34 mouse cellular contexts compared by ENCODE assay signal in genomic region chr3:114907537-114907936, GRCm38 (mm10). TPM values are rescaled to one million over a fixed set of nuclear protein-coding genes. Genes with fewer than 3 reads are reported as not detected.
DNase-seq lines count a peak whose midpoint lies in the region; ATAC-seq and TF ChIP-seq lines count a peak whose summit lies in the region.
"Had no signal": no experiment of that assay in that cellular context is flagged by ENCODE, and none has a peak within 500 bp of the region (broad histone marks: within the 10 kb centered on the region; RNA-seq: fewer than 3 reads in every experiment).

No protein-coding gene starts in this region.

- H3K4me3 ChIP-seq in kidney, postnatal 0 days (replicated peaks; ENCODE audit: low read depth, low read length) = no peak overlapping the region
- no peak overlapping the region for H3K4me3 ChIP-seq in neural tube, embryonic 14.5 days (ENCODE audit: low read depth, low read length)
- H3K4me3 ChIP-seq in neural tube, embryonic 15.5 days (replicated peaks) = no peak overlapping the region
- H3K4me3 ChIP-seq: hindbrain, embryonic 13.5 days; limb, embryonic 10.5 days; limb, embryonic 15.5 days; liver, embryonic 13.5 days; megakaryocyte, embryonic 14.5 days had no signal

- no peaks in the 10 kb centered on the region for H3K27me3 ChIP-seq in kidney, postnatal 0 days (ENCODE audit: insufficient read depth, low read length)
- H3K27me3 ChIP-seq in neural tube, embryonic 14.5 days (ENCODE audit: control insufficient read depth, insufficient read depth, low read length) = no peaks in the 10 kb centered on the region
- no peaks in the 10 kb centered on the region for H3K27me3 ChIP-seq in neural tube, embryonic 15.5 days (replicated peaks)
- H3K27me3 ChIP-seq: CH12.LX; hindbrain, embryonic 13.5 days; liver, embryonic 13.5 days had no signal

- TF ChIP-seq CTCF in kidney, postnatal 0 days (IDR thresholded peaks at IDR 0.05; ENCODE audit: low read depth) = 0 out of 2 replicates have a peak, but pooled peaks have one; percentile 2

- no peaks in the 10 kb centered on the region for H3K9me3 ChIP-seq in kidney, postnatal 0 days (replicated peaks; ENCODE audit: low read length)
- H3K9me3 ChIP-seq in neural tube, embryonic 14.5 days (ENCODE audit: control insufficient read depth, low read length) = no peaks in the 10 kb centered on the region
- no peaks in the 10 kb centered on the region for H3K9me3 ChIP-seq in neural tube, embryonic 15.5 days (replicated peaks)
- H3K9me3 ChIP-seq: hindbrain, embryonic 13.5 days; limb, embryonic 10.5 days; limb, embryonic 15.5 days; liver, embryonic 13.5 days; megakaryocyte, embryonic 14.5 days had no signal

- H3K27ac ChIP-seq in kidney, postnatal 0 days = no peak overlapping the region
- no peak overlapping the region for H3K27ac ChIP-seq in neural tube, embryonic 14.5 days (ENCODE audit: low read depth, low read length)
- no peak overlapping the region for H3K27ac ChIP-seq in neural tube, embryonic 15.5 days (replicated peaks)
- H3K27ac ChIP-seq: hindbrain, embryonic 13.5 days; limb, embryonic 10.5 days; limb, embryonic 15.5 days; liver, embryonic 13.5 days had no signal

- ATAC-seq in kidney, postnatal 0 days (replicated peaks; ENCODE audit: low FRiP score, low read depth) = no peak
- 0 out of 2 replicates have a peak, but pooled peaks have one; percentile 39 for ATAC-seq in neural tube, embryonic 14.5 days (ENCODE audit: low read depth)
- ATAC-seq in neural tube, embryonic 15.5 days (ENCODE audit: low FRiP score) = peak; percentile 62; the same call in 1 of the 2 replicates
- ATAC-seq: activated CD4-positive, CD25-positive, alpha-beta regulatory T cell, adult 4 months; forebrain, embryonic 16.5 days; inflammation-experienced regulatory T-cells, adult 6 months; lung, postnatal 0 days had no signal

- H3K36me3 ChIP-seq in kidney, postnatal 0 days (ENCODE audit: insufficient read depth, low read length) = no peaks in the 10 kb centered on the region
- H3K36me3 ChIP-seq in neural tube, embryonic 14.5 days (ENCODE audit: control insufficient read depth, insufficient read depth, low read length) = no peaks in the 10 kb centered on the region
- no peaks in the 10 kb centered on the region for H3K36me3 ChIP-seq in neural tube, embryonic 15.5 days
- H3K36me3 ChIP-seq: hindbrain, embryonic 13.5 days; limb, embryonic 10.5 days; limb, embryonic 15.5 days; liver, embryonic 13.5 days had no signal

- no peak overlapping the region for H3K4me2 ChIP-seq in kidney, postnatal 0 days (ENCODE audit: low read length)
- no peak overlapping the region for H3K4me2 ChIP-seq in neural tube, embryonic 14.5 days (ENCODE audit: low read depth, low read length)
- no peak overlapping the region for H3K4me2 ChIP-seq in neural tube, embryonic 15.5 days
- H3K4me2 ChIP-seq: hindbrain, embryonic 13.5 days; limb, embryonic 15.5 days; liver, embryonic 13.5 days had no signal

- H3K9ac ChIP-seq in kidney, postnatal 0 days (ENCODE audit: low read depth, low read length) = no peak overlapping the region
- H3K9ac ChIP-seq in neural tube, embryonic 14.5 days (replicated peaks; ENCODE audit: low read depth, low read length) = no peak overlapping the region
- no peak overlapping the region for H3K9ac ChIP-seq in neural tube, embryonic 15.5 days (replicated peaks)
- H3K9ac ChIP-seq: hindbrain, embryonic 13.5 days; limb, embryonic 15.5 days; liver, embryonic 13.5 days had no signal

- H3K4me1 ChIP-seq in kidney, postnatal 0 days (replicated peaks; ENCODE audit: insufficient read depth, low read length) = no peaks in the 10 kb centered on the region
- H3K4me1 ChIP-seq in neural tube, embryonic 14.5 days (ENCODE audit: control insufficient read depth, insufficient read depth, low read length) = no peaks in the 10 kb centered on the region
- H3K4me1 ChIP-seq in neural tube, embryonic 15.5 days = 0 out of 2 replicates have a peak, but pooled peaks cover 4% of the 10 kb centered on the region
- H3K4me1 ChIP-seq: hindbrain, embryonic 13.5 days; liver, embryonic 13.5 days had no signal

- DNase-seq in cerebellum, postnatal 10 days = peak; percentile 19 to 48
- DNase-seq in cerebellum, adult 11-12 months = no peak
- DNase-seq in kidney, postnatal 0 days (ENCODE audit: low spot score) = no peak
- no peak for DNase-seq in kidney, postnatal 36 days
- DNase-seq in neural tube, embryonic 10.5 days (ENCODE audit: extremely low spot score, low spot score) = no peak
- no peak for DNase-seq in frontal cortex, postnatal 14 days (ENCODE audit: low spot score in 2 of 2)
- DNase-seq: adrenal gland, adult 2 months; adrenal gland, postnatal 36 days; gastrocnemius, postnatal 10 days; heart, postnatal 14 days; kidney, adult 11 months; kidney, postnatal 25 days; layer of hippocampus, postnatal 36 days; liver, embryonic 13.5 days; lung, adult 18-20 months; lung, postnatal 4 days; right cerebral cortex, adult 18-20 months; spleen, adult 18-20 months; thymus, postnatal 14 days had no signal

RNA-seq across cellular contexts. Expression of gene Olfm3, which starts 3.7 kb away (rescaled TPM):
- 0.16 and 0.17 TPM in 2 replicates for polyA plus RNA-seq in kidney, postnatal 0 days (2015; fragmentation: Nextera tagmentation; extraction: Ambion mirVana)
- polyA plus RNA-seq in neural tube, embryonic 14.5 days (2014; fragmentation: Nextera tagmentation; extraction: Ambion mirVana) = 25.8 and 33.0 TPM in 2 replicates
- polyA plus RNA-seq in neural tube, embryonic 15.5 days (2015; fragmentation: Nextera tagmentation; extraction: Ambion mirVana) = 21.0 and 23.8 TPM in 2 replicates
- polyA plus RNA-seq: activated CD4-positive, CD25-positive, alpha-beta regulatory T cell, adult 4 months; C2C12; gonadal fat pad, adult 2 months; heart, embryonic 14.5 days; inflammation-experienced regulatory T-cells, adult 6 months; kidney, embryonic 14.5 days; liver, embryonic 13.5 days; lung, postnatal 0 days had no signal

Comparison
In these comparisons a context has a peak if more than half of its experiments do, and no peak if none do; other contexts are left out.
1. DNase-seq: peak in cerebellum, postnatal 10 days (2 of 2); none in cerebellum, adult 11-12 months (single experiment), kidney, postnatal 0 days (single experiment), kidney, postnatal 36 days (0 of 2), neural tube, embryonic 10.5 days (single experiment) and frontal cortex, postnatal 14 days (0 of 2).
2. RNA of gene Olfm3, which starts 3.7 kb away (polyA plus RNA-seq): 25.8 to 33.0 TPM in neural tube, embryonic 14.5 days and 21.0 to 23.8 TPM in neural tube, embryonic 15.5 days; 0.16 to 0.17 TPM in kidney, postnatal 0 days; every median in the first group is over 10 times any median in the second.